8 mouse cellular contexts compared by ENCODE assay signal in the genomic region with DNA sequence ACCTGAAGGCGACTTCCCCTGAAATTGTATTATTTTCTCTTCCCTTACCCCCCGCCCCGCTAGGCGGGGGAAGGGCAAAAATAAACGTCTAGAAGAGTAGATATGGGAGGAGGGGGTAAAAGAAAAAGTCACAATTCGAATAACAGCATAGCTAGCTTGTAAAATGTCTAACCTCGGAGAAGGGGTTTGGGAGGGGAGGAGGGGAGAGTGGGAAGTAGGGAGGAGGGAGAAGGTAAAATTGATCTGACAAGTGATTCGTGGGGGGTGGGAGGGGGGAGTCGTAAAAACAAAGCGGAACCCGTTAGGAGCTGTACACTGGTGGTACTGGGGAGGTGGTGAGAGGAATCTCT. TPM values are rescaled to one million over a fixed set of nuclear protein-coding genes. Genes with fewer than 3 reads are reported as not detected.
DNase-seq lines count a peak whose midpoint lies in the region; ATAC-seq and TF ChIP-seq lines count a peak whose summit lies in the region.

No protein-coding gene starts in this region.

- no peak for TF ChIP-seq CTCF in bone marrow, adult 2 months (IDR thresholded peaks at IDR 0.05; ENCODE audit: control insufficient read depth, insufficient read depth, low read length)

- peak overlapping the region; percentile 97 for H3K4me3 ChIP-seq in heart, embryonic 16.5 days (ENCODE audit: low read length)
- H3K4me3 ChIP-seq in bone marrow, adult 2 months (replicated peaks; ENCODE audit: control insufficient read depth, low read depth, low read length): peak overlapping the region; percentile 67
- peak overlapping the region; percentile 71 for H3K4me3 ChIP-seq in forebrain, embryonic 16.5 days (replicated peaks; ENCODE audit: low read length)
- peak overlapping the region; percentile 19 for H3K4me3 ChIP-seq in macrophage (ENCODE audit: inconsistent target)

- H3K27me3 ChIP-seq in heart, embryonic 16.5 days (ENCODE audit: control insufficient read depth, insufficient read depth, low read length): no peaks in the 10 kb centered on the region
- H3K27me3 ChIP-seq in forebrain, embryonic 16.5 days (replicated peaks; ENCODE audit: control insufficient read depth, insufficient read depth, low read length): no peaks in the 10 kb centered on the region

- no peak for TF ChIP-seq POLR2A in bone marrow, adult 2 months (IDR thresholded peaks at IDR 0.05; ENCODE audit: borderline replicate concordance, control insufficient read depth, low read depth, low read length)

- H3K27ac ChIP-seq in heart, embryonic 16.5 days (ENCODE audit: low read length): peak overlapping the region; percentile 89
- no peak overlapping the region for H3K27ac ChIP-seq in bone marrow, adult 2 months (ENCODE audit: control insufficient read depth, insufficient read depth, low read depth, low read length, poor library complexity)
- H3K27ac ChIP-seq in forebrain, embryonic 16.5 days (ENCODE audit: low read length): peak overlapping the region; percentile 90
- no peak overlapping the region for H3K27ac ChIP-seq in macrophage

- peak overlapping the region; percentile 94 for H3K9ac ChIP-seq in heart, embryonic 16.5 days (ENCODE audit: low read length)
- peak overlapping the region; percentile 70 for H3K9ac ChIP-seq in forebrain, embryonic 16.5 days (replicated peaks; ENCODE audit: low read depth, low read length)

- H3K36me3 ChIP-seq in heart, embryonic 16.5 days (ENCODE audit: control insufficient read depth, insufficient read depth): no peaks in the 10 kb centered on the region
- H3K36me3 ChIP-seq in forebrain, embryonic 16.5 days (ENCODE audit: control insufficient read depth, insufficient read depth): no peaks in the 10 kb centered on the region
- H3K36me3 ChIP-seq in macrophage (ENCODE audit: inconsistent target): no peaks in the 10 kb centered on the region

- no peaks in the 10 kb centered on the region for H3K79me2 ChIP-seq in macrophage (ENCODE audit: inconsistent target)

- H3K9me3 ChIP-seq in heart, embryonic 16.5 days (replicated peaks; ENCODE audit: control insufficient read depth, low read length): no peaks in the 10 kb centered on the region
- no peaks in the 10 kb centered on the region for H3K9me3 ChIP-seq in forebrain, embryonic 16.5 days (ENCODE audit: control insufficient read depth, low read length)

- H3K4me2 ChIP-seq in heart, embryonic 16.5 days (ENCODE audit: low read depth, low read length): peak overlapping the region; percentile 88
- H3K4me2 ChIP-seq in forebrain, embryonic 16.5 days (ENCODE audit: low read length): peak overlapping the region; percentile 85

- no peak for ATAC-seq in heart, embryonic 16.5 days (replicated peaks; ENCODE audit: extremely low read depth, insufficient read depth, low FRiP score)
- ATAC-seq in forebrain, embryonic 16.5 days: peak; percentile 9; the same call in 1 of the 2 replicates
- no peak for ATAC-seq in erythroblast, adult 5-6 weeks (replicated peaks; ENCODE audit: low FRiP score, poor library complexity, severe bottlenecking)

- H3K4me1 ChIP-seq in heart, embryonic 16.5 days (ENCODE audit: control insufficient read depth, insufficient read depth, low read length): 0 out of 2 replicates have a peak, but pooled peaks cover 4% of the 10 kb centered on the region
- no peaks in the 10 kb centered on the region for H3K4me1 ChIP-seq in bone marrow, adult 2 months (ENCODE audit: control insufficient read depth, insufficient read depth, low read length)
- peaks cover 16% of the 10 kb centered on the region for H3K4me1 ChIP-seq in forebrain, embryonic 16.5 days (replicated peaks; ENCODE audit: control insufficient read depth, insufficient read depth, low read length)

- WGBS in heart, embryonic 16.5 days: 0% methylated on average over 11 of the region's 11 CpGs
- 1% methylated on average over 11 of the region's 11 CpGs for WGBS in bone marrow, adult 2 months
- WGBS in forebrain, embryonic 16.5 days: under 1% methylated on average over 11 of the region's 11 CpGs
- WGBS in macrophage (ENCODE audit: missing documents): 3% methylated on average over 11 of the region's 11 CpGs

- no peak for DNase-seq in heart, adult 8-10 months (ENCODE audit: low spot score)
- no peak for DNase-seq in layer of hippocampus, adult 9-10 months (ENCODE audit: low spot score)
- DNase-seq in layer of hippocampus, adult 9-11 months: no peak

RNA-seq across cellular contexts. Expression of gene Satb1, which starts 21.2 kb away (rescaled TPM):
- polyA plus RNA-seq in heart, embryonic 16.5 days (2015; fragmentation: Nextera tagmentation; extraction: Ambion mirVana): 14.0 and 34.0 TPM in 2 replicates
- total RNA-seq in heart, adult 8-10 months (2022): 10 to 100 TPM; 24.0 to 29.1 (median 26.7) TPM
- polyA plus RNA-seq in bone marrow, adult 2 months (2011; ENCODE audit: insufficient read depth, insufficient read length, low replicate concordance, missing spikeins): 5.6 and 17.5 TPM in 2 replicates
- polyA plus RNA-seq in forebrain, embryonic 16.5 days (2015; fragmentation: Nextera tagmentation; extraction: Ambion mirVana): 43.2 and 50.9 TPM in 2 replicates
- total RNA-seq in macrophage (2018; cell fraction: chromatin; rRNA removed): 1 to 10 TPM in 15 of 26 experiments, under 1 TPM in 10, not detected in 1; 0.22 to 4.2 (median 1.3) TPM
- 1 to 10 TPM in 13 of 26 experiments, under 1 TPM in 13; 0.14 to 1.8 (median 0.94) TPM for total RNA-seq in macrophage (2018; cell fraction: cytosol; rRNA removed)
- total RNA-seq in macrophage (2018; cell fraction: nucleus; rRNA removed): 1 to 10 TPM in 21 of 26 experiments, under 1 TPM in 5; 0.40 to 6.0 (median 1.8) TPM
- polyA plus RNA-seq in macrophage (2018): 0.60 to 1.2 TPM (median 0.78 TPM) in 3 replicates
- total RNA-seq in erythroblast, adult 5-6 weeks (2015; ENCODE audit: low replicate concordance): 13.4 and 28.6 TPM in 2 replicates
- 1.4 and 3.3 TPM in 2 replicates for total RNA-seq in erythroblast, adult 5-6 weeks (2017; ENCODE audit: low replicate concordance)

Comparison
In these comparisons a context has a peak if more than half of its experiments do, and no peak if none do; other contexts are left out.
1. H3K27ac ChIP-seq: peak in heart, embryonic 16.5 days (single experiment) and forebrain, embryonic 16.5 days (single experiment); none in bone marrow, adult 2 months (single experiment) and macrophage (single experiment).
2. H3K4me3 ChIP-seq: peak in every context shown above with its lines; median percentile 97 in heart, embryonic 16.5 days; 71 in forebrain, embryonic 16.5 days; 67 in bone marrow, adult 2 months; 19 in macrophage.